Mouse (Mus musculus) limb, embryonic 13.5 days (tissue): ENCODE measurements around the gene B4galt1. TPM values are rescaled to one million over a fixed set of nuclear protein-coding genes. Genes with fewer than 3 reads are reported as not detected.
"Not testable (repeated sequence)": the region's sequence is repeated elsewhere in the genome, so short reads cannot be mapped to it uniquely, and the experiment has no call there.

Source experiments
- ATAC-seq: fragments of 200-750 bp; cut with Nextera tagmentation; 2 replicates; pipeline ENCODE4 v1.8.0; 2017; ENCODE audit warnings: low read depth, moderate number of reproducible peaks, moderate TSS enrichment; ENCODE audit not compliant: low FRiP score
- H3K27ac ChIP-seq: fragments of 300-500 bp; sonication (generic); 2 replicates; pipeline ENCODE4 v1.5.1; 2015; ENCODE audit warnings: inconsistent platforms, mild to moderate bottlenecking, moderate library complexity
- H3K27me3 ChIP-seq: fragments of 300-500 bp; sonication (generic); 2 replicates; pipeline ENCODE4 v1.6.1; 2015; ENCODE audit warnings: mild to moderate bottlenecking, inconsistent platforms
- H3K36me3 ChIP-seq: fragments of 300-500 bp; sonication (generic); 2 replicates; pipeline ENCODE4 v1.6.1; 2015; ENCODE audit warnings: inconsistent platforms, mild to moderate bottlenecking, moderate library complexity
- H3K4me1 ChIP-seq: fragments of 300-500 bp; sonication (generic); 2 replicates; pipeline ENCODE4 v1.6.1; 2015; ENCODE audit warnings: inconsistent platforms
- H3K4me2 ChIP-seq: fragments of 300-500 bp; sonication (generic); replicated peaks from 2 replicates; pipeline ENCODE4 v1.6.1; 2015; ENCODE audit warnings: inconsistent platforms, mild to moderate bottlenecking, moderate library complexity
- H3K4me3 ChIP-seq: fragments of 300-500 bp; sonication (generic); 2 replicates; pipeline ENCODE4 v1.5.1; 2015; ENCODE audit warnings: moderate library complexity, mild to moderate bottlenecking, inconsistent platforms
- H3K9ac ChIP-seq: fragments of 300-500 bp; sonication (generic); 2 replicates; pipeline ENCODE4 v1.6.1; 2015; ENCODE audit warnings: mild to moderate bottlenecking, inconsistent platforms
- H3K9me3 ChIP-seq: fragments of 300-500 bp; sonication (generic); 2 replicates; pipeline ENCODE4 v1.6.1; 2016; ENCODE audit warnings: inconsistent platforms
- WGBS: fragments of 180-500 bp; shearing (Covaris S2); methylation state at CpG from one replicate; pipeline ENCODE4 v1.1.7; 2015; 5-methylcytosine and 5-hydroxymethylcytosine counted together
- polyA plus RNA-seq: library from polyadenylated mRNA; unstranded; fragments of >200 nt; fragmentation: Nextera tagmentation; extraction: Ambion mirVana; gene quantifications from 2 replicates; pipeline ENCODE4 v1.2.1, GENCODE M21; 2015

Gene B4galt1
- polyA plus RNA-seq, 1 experiment from 2014 or later: 41.2 TPM

- Histone ChIP-seq H3K9me3 (no peaks in the 10 kb centered on the region), H3K4me1 (no peaks in the 10 kb centered on the region), H3K36me3 (peaks cover 83% of the 10 kb centered on the region), H3K27me3 (no peaks in the 10 kb centered on the region), H3K4me2 (no peak overlapping the region), H3K27ac (no peak overlapping the region), H3K9ac (no peak overlapping the region), H3K4me3 (no peak overlapping the region)
- ATAC-seq: no peak
- 91% methylated on average over 5 of the region's 5 CpGs for WGBS
Observed at GRCm38 (mm10) chr4:40810481-40810880, 43.3 kb downstream of the B4galt1 start.

- Histone ChIP-seq H3K9ac (no peak overlapping the region), H3K27ac (no peak overlapping the region), H3K9me3 (no peaks in the 10 kb centered on the region), H3K4me1 (no peaks in the 10 kb centered on the region), H3K36me3 (peaks cover 83% of the 10 kb centered on the region), H3K4me2 (no peak overlapping the region), H3K4me3 (no peak overlapping the region), H3K27me3 (no peaks in the 10 kb centered on the region)
- ATAC-seq: no peak
- 90% methylated on average over 4 of the region's 4 CpGs for WGBS
Observed at GRCm38 (mm10) chr4:40807382-40807781, 46.4 kb downstream of the B4galt1 start.

GRCm38 (mm10) chr4:40805401-40805800 is 48.4 kb downstream of the B4galt1 start:
- WGBS: 86% methylated on average over 8 of the region's 8 CpGs
- H3K36me3 ChIP-seq: peaks cover 67% of the 10 kb centered on the region
- H3K4me1 ChIP-seq: no peaks in the 10 kb centered on the region
- no peak overlapping the region for H3K4me2 ChIP-seq
- H3K4me3 ChIP-seq: no peak overlapping the region
- H3K9me3 ChIP-seq: no peaks in the 10 kb centered on the region
- no peak overlapping the region for H3K27ac ChIP-seq
- H3K9ac ChIP-seq: no peak overlapping the region
- no peak for ATAC-seq
- H3K27me3 ChIP-seq: no peaks in the 10 kb centered on the region

- no peak overlapping the region for H3K4me3 ChIP-seq
- no peak overlapping the region for H3K4me2 ChIP-seq
- no peak overlapping the region for H3K9ac ChIP-seq
- no peak for ATAC-seq
- WGBS: 95% methylated on average over 3 of the region's 3 CpGs
- H3K36me3 ChIP-seq: peaks cover 48% of the 10 kb centered on the region
- H3K27me3 ChIP-seq: no peaks in the 10 kb centered on the region
- no peaks in the 10 kb centered on the region for H3K4me1 ChIP-seq
- H3K27ac ChIP-seq: no peak overlapping the region
- no peaks in the 10 kb centered on the region for H3K9me3 ChIP-seq
Observed at GRCm38 (mm10) chr4:40802787-40803186, 51.0 kb downstream of the B4galt1 start.

GRCm38 (mm10) chr4:40801908-40802307 is 51.9 kb downstream of the B4galt1 start:
- Histone ChIP-seq H3K27ac (no peak overlapping the region), H3K36me3 (peaks cover 43% of the 10 kb centered on the region), H3K9me3 (no peaks in the 10 kb centered on the region), H3K9ac (no peak overlapping the region), H3K4me1 (no peaks in the 10 kb centered on the region), H3K27me3 (no peaks in the 10 kb centered on the region), H3K4me2 (no peak overlapping the region), H3K4me3 (no peak overlapping the region)
- ATAC-seq: no peak
- WGBS: 75% methylated on average over 4 of the region's 4 CpGs

- Histone ChIP-seq H3K4me2 (no peak overlapping the region), H3K9ac (no peak overlapping the region), H3K9me3 (no peaks in the 10 kb centered on the region), H3K27ac (no peak overlapping the region), H3K27me3 (no peaks in the 10 kb centered on the region), H3K4me3 (no peak overlapping the region), H3K36me3 (peaks cover 34% of the 10 kb centered on the region), H3K4me1 (no peaks in the 10 kb centered on the region)
- WGBS: 85% methylated on average over 3 of the region's 3 CpGs
- no peak for ATAC-seq
Observed at GRCm38 (mm10) chr4:40800873-40801272, 52.9 kb downstream of the B4galt1 start.

- WGBS: 88% methylated on average over 2 of the region's 2 CpGs
- H3K36me3 ChIP-seq: peaks cover 25% of the 10 kb centered on the region
- H3K9ac ChIP-seq, H3K27ac ChIP-seq, H3K27me3 ChIP-seq, H3K4me3 ChIP-seq, H3K4me1 ChIP-seq, H3K4me2 ChIP-seq, H3K9me3 ChIP-seq, ATAC-seq: not testable (repeated sequence)
Observed at GRCm38 (mm10) chr4:40798833-40799555, 54.8 kb downstream of the B4galt1 start.

- H3K27ac ChIP-seq: no peak overlapping the region
- H3K27me3 ChIP-seq: no peaks in the 10 kb centered on the region
- H3K9me3 ChIP-seq: 0 out of 2 replicates have a peak, but pooled peaks cover 4% of the 10 kb centered on the region
- no peak for ATAC-seq
- H3K4me3 ChIP-seq: no peak overlapping the region
- H3K4me2 ChIP-seq: no peak overlapping the region
- WGBS: 91% methylated on average over 3 of the region's 3 CpGs
- no peaks in the 10 kb centered on the region for H3K4me1 ChIP-seq
- peaks cover 5% of the 10 kb centered on the region; the same call in 1 of the 2 replicates for H3K36me3 ChIP-seq
- no peak overlapping the region for H3K9ac ChIP-seq
Observed at GRCm38 (mm10) chr4:40795761-40796160, 58.0 kb downstream of the B4galt1 start.

GRCm38 (mm10) chr4:40794320-40794719 is 59.5 kb downstream of the B4galt1 start:
- no peaks in the 10 kb centered on the region for H3K4me1 ChIP-seq
- no peak overlapping the region for H3K27ac ChIP-seq
- H3K9ac ChIP-seq: no peak overlapping the region
- peaks cover 5% of the 10 kb centered on the region; the same call in 1 of the 2 replicates for H3K36me3 ChIP-seq
- H3K27me3 ChIP-seq: no peaks in the 10 kb centered on the region
- no peak overlapping the region for H3K4me2 ChIP-seq
- H3K4me3 ChIP-seq: no peak overlapping the region
- ATAC-seq: no peak
- 0 out of 2 replicates have a peak, but pooled peaks cover 4% of the 10 kb centered on the region for H3K9me3 ChIP-seq

GRCm38 (mm10) chr4:40791176-40791575 is 62.6 kb downstream of the B4galt1 start:
- ATAC-seq: no peak
- no peaks in the 10 kb centered on the region for H3K27me3 ChIP-seq
- 92% methylated on average over 4 of the region's 4 CpGs for WGBS

GRCm38 (mm10) chr4:40786578-40786977 is 67.2 kb downstream of the B4galt1 start:
- 92% methylated on average over 4 of the region's 4 CpGs for WGBS
- peaks cover 12% of the 10 kb centered on the region; the same call in 1 of the 2 replicates for H3K4me1 ChIP-seq
- H3K4me2 ChIP-seq: no peak overlapping the region
- no peak overlapping the region for H3K9ac ChIP-seq
- no peaks in the 10 kb centered on the region for H3K27me3 ChIP-seq
- no peaks in the 10 kb centered on the region for H3K36me3 ChIP-seq
- no peak for ATAC-seq
- H3K4me3 ChIP-seq: no peak overlapping the region
- H3K27ac ChIP-seq: no peak overlapping the region
- no peaks in the 10 kb centered on the region for H3K9me3 ChIP-seq

More at GRCm38 (mm10) chr4:40791176-40791575, 62.6 kb downstream of the B4galt1 start:
- Histone ChIP-seq H3K4me1 (0 out of 2 replicates have a peak, but pooled peaks cover 3% of the 10 kb centered on the region), H3K4me2 (no peak overlapping the region), H3K9ac (no peak overlapping the region), H3K4me3 (no peak overlapping the region), H3K36me3 (no peaks in the 10 kb centered on the region), H3K27ac (no peak overlapping the region), H3K9me3 (0 out of 2 replicates have a peak, but pooled peaks cover 4% of the 10 kb centered on the region)

- H3K27ac ChIP-seq: no peak overlapping the region
- H3K4me1 ChIP-seq: peaks cover 18% of the 10 kb centered on the region
- no peak for ATAC-seq
- H3K4me3 ChIP-seq: no peak overlapping the region
- H3K9ac ChIP-seq: no peak overlapping the region
- WGBS: 71% methylated on average over 9 of the region's 9 CpGs
- no peak overlapping the region for H3K4me2 ChIP-seq
- H3K36me3 ChIP-seq: no peaks in the 10 kb centered on the region
- H3K27me3 ChIP-seq: no peaks in the 10 kb centered on the region
- H3K9me3 ChIP-seq: no peaks in the 10 kb centered on the region
Observed at GRCm38 (mm10) chr4:40785620-40786166, 68.1 kb downstream of the B4galt1 start.
